Mouse (Mus musculus) forelimb bud, embryonic 11.5 days (tissue): ENCODE measurements around the gene Ttc17.

Source experiments
- DNase-seq: peaks from one replicate; pipeline ENCODE4 v3.0.0-alpha.2; 2012; ENCODE audit warnings: low read depth, low spot score

Gene Ttc17

DNA sequence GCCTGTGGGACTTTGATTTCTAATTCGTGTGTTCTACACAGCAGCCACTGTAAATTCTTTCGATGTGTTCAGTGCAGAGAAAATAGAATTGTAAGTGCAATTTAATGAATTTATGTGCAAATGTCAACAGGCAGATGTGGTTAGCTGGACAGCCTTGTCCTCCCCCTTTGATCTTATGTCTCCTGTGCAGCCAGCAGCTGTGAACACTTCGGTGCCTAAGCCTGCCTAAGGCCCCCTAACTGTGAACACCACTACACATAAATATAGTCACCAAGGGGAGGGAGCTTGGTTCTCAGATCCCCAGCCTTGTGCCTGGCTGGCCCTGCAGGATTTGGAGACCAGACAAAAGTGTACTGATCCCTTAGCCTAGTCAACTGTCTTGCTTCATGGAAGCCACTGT lies 109.0 kb downstream of the Ttc17 start:
- DNase-seq, result no peak

- peak; percentile 69 for DNase-seq
Measured at GRCm38 (mm10) chr2:94290483-94290882, 116.0 kb downstream of the Ttc17 start.

GRCm38 (mm10) chr2:94289659-94290058 lies 116.8 kb downstream of the Ttc17 start:
- no peak for DNase-seq

- DNase-seq, result peak; percentile 32
Measured at GRCm38 (mm10) chr2:94289169-94289568, 117.3 kb downstream of the Ttc17 start.

GRCm38 (mm10) chr2:94288086-94288485 lies 118.4 kb downstream of the Ttc17 start:
- DNase-seq, result no peak

DNA sequence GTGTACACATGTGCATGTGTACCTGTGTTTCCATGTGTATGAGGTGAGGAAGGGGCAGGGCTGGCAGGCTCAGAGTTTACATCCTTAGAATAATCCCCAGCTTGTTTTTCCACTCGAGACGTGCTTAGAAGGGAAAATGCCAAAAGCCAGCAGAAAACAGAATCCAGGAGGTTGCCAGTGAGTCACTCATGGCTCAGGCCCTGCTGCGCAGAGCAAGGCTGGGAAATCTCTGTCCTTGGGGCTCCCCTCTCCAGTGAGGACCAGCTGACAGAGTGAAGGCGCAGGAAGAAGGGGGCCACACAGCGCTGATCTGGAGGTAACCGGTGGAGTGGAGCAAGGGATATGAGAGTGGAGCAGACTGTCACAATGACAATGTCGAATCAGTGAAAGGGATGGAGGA lies 119.1 kb downstream of the Ttc17 start:
- DNase-seq, result no peak

DNA sequence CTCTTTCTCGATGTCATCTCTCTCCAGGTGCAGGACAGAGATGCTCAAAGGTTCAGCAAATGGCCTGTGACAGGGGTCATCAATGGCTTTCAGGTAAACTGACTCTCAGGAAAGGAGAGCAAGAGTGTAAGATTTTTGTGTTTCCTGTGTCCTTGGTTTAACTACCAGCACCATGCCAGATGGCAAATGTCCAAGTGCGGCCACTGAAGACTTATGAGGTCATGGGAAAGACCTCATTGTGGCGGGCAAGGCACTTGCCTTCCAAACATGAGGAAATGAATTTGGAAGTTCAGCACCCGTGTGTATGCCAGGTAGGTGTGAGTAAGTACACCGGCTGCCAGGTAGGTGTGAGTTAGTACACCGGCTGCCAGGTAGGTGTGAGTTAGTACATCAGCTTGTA lies 123.0 kb downstream of the Ttc17 start:
- DNase-seq, result no peak

DNA sequence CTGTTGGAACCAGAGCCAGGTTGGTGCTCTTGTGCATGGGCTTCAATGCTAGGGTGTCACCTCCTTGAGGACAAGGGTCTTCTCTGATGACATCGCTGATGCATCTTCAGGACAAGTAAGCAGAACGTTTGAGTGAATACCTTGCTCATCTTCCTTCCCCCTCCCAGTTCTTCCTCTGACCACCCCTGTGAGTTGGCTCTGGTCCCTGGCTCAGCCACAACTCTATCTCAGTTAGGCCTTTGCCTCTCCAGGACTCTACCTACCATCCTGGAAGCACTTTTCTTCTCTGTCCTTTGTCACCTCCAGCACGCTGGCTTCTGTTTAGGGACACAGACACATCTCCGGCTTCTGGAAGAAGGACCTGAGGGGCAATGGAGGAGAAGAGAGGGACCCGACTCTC lies 126.9 kb downstream of the Ttc17 start:
- DNase-seq, result no peak

DNA sequence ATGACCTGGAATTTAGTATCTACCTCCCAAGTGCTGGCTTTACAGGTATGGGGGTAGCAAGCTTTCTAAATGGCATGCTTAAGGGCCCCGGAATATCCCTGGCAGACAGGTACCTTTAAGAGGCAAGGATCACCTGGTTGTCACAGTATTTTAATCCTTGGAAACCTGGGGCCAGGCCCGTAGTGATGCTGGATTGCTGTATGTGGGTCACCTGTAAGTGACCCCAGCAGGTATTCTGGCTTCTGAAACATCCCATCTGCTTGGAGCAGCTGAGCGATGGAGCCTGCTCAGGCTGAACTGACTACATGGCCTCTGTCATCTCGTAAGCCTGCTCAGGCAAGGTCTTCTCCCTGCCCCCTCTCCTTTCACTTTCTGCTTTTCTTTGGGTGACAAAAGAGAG lies 130.4 kb downstream of the Ttc17 start:
- DNase-seq, result no peak

- DNase-seq, result no peak
Measured at GRCm38 (mm10) chr2:94275658-94276057, 130.8 kb downstream of the Ttc17 start.

DNA sequence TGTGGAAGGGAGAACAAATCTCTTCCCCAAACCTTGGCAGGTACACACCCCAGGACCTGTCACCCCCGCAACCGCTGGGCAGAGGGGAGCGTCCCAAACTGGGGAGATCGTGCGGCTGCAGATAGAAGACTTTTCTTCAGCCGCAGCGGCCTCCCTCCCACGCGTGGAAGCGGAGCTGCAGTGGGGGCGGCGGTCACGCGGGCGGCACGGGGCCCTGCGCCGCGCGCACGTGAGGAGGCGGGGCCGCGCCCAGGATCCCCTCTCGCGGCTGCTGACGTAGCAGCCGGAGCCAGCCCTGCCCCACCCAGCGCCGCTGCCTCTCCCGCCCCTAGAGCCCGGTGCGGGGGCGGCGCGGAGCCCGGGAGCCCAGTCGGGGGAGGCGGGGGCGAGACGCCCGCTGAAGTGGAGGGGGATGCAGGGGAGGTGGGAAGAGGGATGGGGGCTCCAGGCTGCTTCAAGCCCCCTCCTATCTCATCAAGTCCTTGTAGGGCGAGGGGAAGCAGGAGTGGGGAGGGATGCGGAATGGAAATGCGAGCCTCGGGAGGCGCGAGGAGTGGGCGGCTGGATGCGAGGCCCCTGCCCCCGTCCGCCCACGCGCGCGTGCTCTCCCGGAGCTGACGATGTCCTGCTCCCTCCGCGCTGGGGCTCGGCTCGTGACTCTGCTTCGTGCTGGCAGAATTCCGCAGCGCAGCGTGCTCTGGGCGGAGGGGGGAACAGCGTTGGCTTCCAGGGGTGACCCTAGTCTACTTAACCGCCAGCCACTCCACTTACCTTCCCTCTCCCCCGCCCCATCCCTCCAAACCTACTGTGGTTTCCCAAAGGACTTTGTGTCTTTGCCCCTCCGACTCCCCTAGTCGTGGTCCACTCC lies 133.1 kb downstream of the Ttc17 start:
- DNase-seq, result no peak

DNA sequence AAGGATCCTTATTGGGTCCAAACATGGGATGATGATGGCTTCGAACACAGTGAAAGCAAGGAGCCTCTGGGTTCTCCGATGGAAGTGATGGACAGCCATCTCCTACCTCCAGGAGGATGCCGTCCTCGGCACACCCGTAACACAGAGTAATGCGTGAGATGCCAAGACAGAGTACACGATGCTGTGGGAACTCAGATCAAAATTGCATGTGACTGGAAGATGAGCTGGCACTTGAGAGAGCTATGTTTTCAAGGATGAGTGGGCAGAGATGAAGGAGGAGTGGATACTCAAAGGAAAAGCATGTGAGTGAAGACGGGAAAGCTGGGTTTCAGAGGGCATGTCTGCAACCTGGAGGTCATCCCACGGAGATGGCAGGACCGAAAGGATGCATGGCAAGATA lies 135.3 kb downstream of the Ttc17 start:
- no peak for DNase-seq

- no peak for DNase-seq
Measured at GRCm38 (mm10) chr2:94268835-94269234, 137.7 kb downstream of the Ttc17 start.

- DNase-seq, result no peak
Measured at GRCm38 (mm10) chr2:94267213-94267850, 139.2 kb downstream of the Ttc17 start.

- no peak for DNase-seq
Measured at GRCm38 (mm10) chr2:94266381-94267160, 139.9 kb downstream of the Ttc17 start.

- no peak for DNase-seq
Measured at GRCm38 (mm10) chr2:94265221-94266191, 141.0 kb downstream of the Ttc17 start.

DNA sequence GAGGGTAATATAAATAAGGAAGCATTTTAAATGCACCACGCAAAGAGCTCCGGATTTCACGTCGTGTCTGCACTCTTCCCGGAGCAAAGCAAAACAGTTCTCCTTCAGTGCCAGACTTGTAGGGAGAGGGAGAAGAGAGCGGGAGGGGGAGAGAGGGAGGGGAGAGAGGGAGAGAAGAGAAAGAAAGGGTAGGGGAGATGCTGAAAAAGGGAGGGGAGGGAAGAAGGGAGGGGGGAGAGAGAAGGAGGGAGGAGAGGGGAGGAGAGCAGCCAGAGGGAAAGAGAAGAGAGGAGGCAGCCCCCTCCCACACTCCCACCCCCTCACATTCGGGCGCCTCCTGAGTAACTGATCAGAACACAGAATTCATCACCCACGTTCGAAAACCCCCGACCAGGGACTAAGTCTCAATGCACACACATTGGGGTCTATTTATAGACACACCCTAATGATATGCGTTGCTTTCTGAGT lies 141.8 kb downstream of the Ttc17 start:
- no peak for DNase-seq

GRCm38 (mm10) chr2:94264006-94264405 lies 142.5 kb downstream of the Ttc17 start:
- no peak for DNase-seq

- DNase-seq, result no peak
Measured at GRCm38 (mm10) chr2:94263530-94263937, 143.0 kb downstream of the Ttc17 start.

DNA sequence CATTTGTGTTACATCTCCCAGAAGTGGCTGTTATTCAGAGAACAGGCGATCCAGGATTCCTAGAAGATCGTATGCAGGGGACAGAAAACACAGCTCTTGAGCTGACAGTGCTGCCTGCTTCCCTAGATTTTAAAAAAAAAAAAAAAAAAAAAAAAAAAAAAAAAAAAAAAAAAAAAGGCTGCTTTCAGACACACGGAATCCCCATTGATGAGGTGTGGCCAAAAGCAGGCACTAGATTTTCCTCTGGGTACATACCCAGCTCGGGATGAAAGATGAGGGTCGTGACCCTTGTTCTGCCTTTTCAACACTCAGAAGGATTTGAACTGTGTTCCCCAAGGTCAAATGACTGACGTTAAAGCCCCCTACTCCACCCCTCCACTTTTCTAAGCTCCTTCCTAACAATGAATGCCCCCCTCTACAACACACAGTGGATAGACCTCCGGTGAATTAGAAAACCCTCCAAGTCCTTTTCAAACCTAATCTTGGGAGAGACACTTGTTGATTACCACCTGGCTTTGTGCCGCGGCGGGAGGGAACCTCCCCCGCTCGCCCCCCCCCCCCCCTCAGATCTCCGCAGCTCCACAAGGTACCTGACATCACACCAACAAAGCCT lies 143.5 kb downstream of the Ttc17 start:
- no peak for DNase-seq

GRCm38 (mm10) chr2:94254102-94254501 lies 152.4 kb downstream of the Ttc17 start:
- no peak for DNase-seq
